Mouse (Mus musculus) limb, embryonic 12.5 days (tissue): ENCODE measurements around the gene Gm17617. TPM values are rescaled to one million over a fixed set of nuclear protein-coding genes. Genes with fewer than 3 reads are reported as not detected.
"Not testable (repeated sequence)": the region's sequence is repeated elsewhere in the genome, so short reads cannot be mapped to it uniquely, and the experiment has no call there.

ENCODE experiments used
- ATAC-seq: fragments of 200-750 bp; cut with Nextera tagmentation; 2 replicates; pipeline ENCODE4 v1.8.0; 2017; ENCODE audit warnings: low read depth, moderate TSS enrichment; ENCODE audit not compliant: insufficient number of reproducible peaks, insufficient read depth, low FRiP score, low TSS enrichment
- H3K27ac ChIP-seq: fragments of 300-500 bp; sonication (generic); 2 replicates; pipeline ENCODE4 v1.5.1; 2016; ENCODE audit warnings: mild to moderate bottlenecking, moderate library complexity
- H3K27me3 ChIP-seq: fragments of 300-500 bp; sonication (generic); 2 replicates; pipeline ENCODE4 v1.6.1; 2016; ENCODE audit warnings: mild to moderate bottlenecking, moderate library complexity
- H3K36me3 ChIP-seq: fragments of 300-500 bp; sonication (generic); 2 replicates; pipeline ENCODE4 v1.6.1; 2016; ENCODE audit warnings: mild to moderate bottlenecking, moderate library complexity
- H3K4me1 ChIP-seq: fragments of 300-500 bp; sonication (generic); replicated peaks from 2 replicates; pipeline ENCODE4 v1.6.1; 2016
- H3K4me2 ChIP-seq: fragments of 300-500 bp; sonication (generic); 2 replicates; pipeline ENCODE4 v1.6.1; 2016; ENCODE audit warnings: mild to moderate bottlenecking, moderate library complexity
- H3K4me3 ChIP-seq: fragments of 300-500 bp; sonication (generic); replicated peaks from 2 replicates; pipeline ENCODE4 v1.5.1; 2016; ENCODE audit warnings: mild to moderate bottlenecking
- H3K9ac ChIP-seq: fragments of 300-500 bp; sonication (generic); replicated peaks from 2 replicates; pipeline ENCODE4 v1.6.1; 2016; ENCODE audit warnings: mild to moderate bottlenecking, moderate library complexity
- H3K9me3 ChIP-seq: fragments of 300-500 bp; sonication (generic); 2 replicates; pipeline ENCODE4 v1.6.1; 2016; ENCODE audit warnings: mild to moderate bottlenecking, moderate library complexity
- WGBS: fragments of 180-500 bp; shearing (Covaris S2); methylation state at CpG from one replicate; pipeline ENCODE4 v1.1.7; 2016; 5-methylcytosine and 5-hydroxymethylcytosine counted together
- polyA plus RNA-seq: library from polyadenylated mRNA; unstranded; fragments of >200 nt; fragmentation: Nextera tagmentation; extraction: Ambion mirVana; gene quantifications from 2 replicates; pipeline ENCODE4 v1.2.1, GENCODE M21; 2016

The Gm17617 gene
- polyA plus RNA-seq, 1 experiment from 2014 or later, result not detected

- H3K4me2 ChIP-seq, H3K4me1 ChIP-seq, H3K36me3 ChIP-seq, H3K9me3 ChIP-seq, H3K4me3 ChIP-seq, ATAC-seq, H3K9ac ChIP-seq, H3K27me3 ChIP-seq, H3K27ac ChIP-seq: not testable (repeated sequence)
- 95% methylated on average over 3 of the region's 3 CpGs for WGBS
Measured at GRCm38 (mm10) chr13:55097841-55098240, 35.5 kb downstream of the Gm17617 start.

GRCm38 (mm10) chr13:55092588-55092987 lies 40.8 kb downstream of the Gm17617 start:
- no peak for ATAC-seq
- Histone ChIP-seq H3K27ac (no peak overlapping the region), H3K9me3 (no peaks in the 10 kb centered on the region), H3K36me3 (peaks cover 27% of the 10 kb centered on the region), H3K27me3 (no peaks in the 10 kb centered on the region), H3K4me2 (no peak overlapping the region), H3K9ac (no peak overlapping the region), H3K4me1 (no peaks in the 10 kb centered on the region), H3K4me3 (no peak overlapping the region)
- WGBS, result 94% methylated on average over 4 of the region's 4 CpGs

Other genes starting within 250 kb of the Gm17617 start
- gene Unc5a, start 184.1 kb downstream of the Gm17617 start, polyA plus RNA-seq, result 0.30 and 0.78 TPM in 2 replicates
- gene Hk3, start 112.2 kb downstream of the Gm17617 start, polyA plus RNA-seq, result 0.37 and 0.40 TPM in 2 replicates
- 30.1 TPM in 2 replicates for gene Uimc1, start 33.2 kb downstream of the Gm17617 start, polyA plus RNA-seq
- gene Zfp346, start 28.2 kb downstream of the Gm17617 start, polyA plus RNA-seq, result 27.5 and 27.7 TPM in 2 replicates
- gene Fgfr4, start 19.1 kb upstream of the Gm17617 start, polyA plus RNA-seq, result 6.1 and 7.4 TPM in 2 replicates
- gene Nsd1, start 76.2 kb upstream of the Gm17617 start, polyA plus RNA-seq, result 81.3 and 91.8 TPM in 2 replicates
- 361 and 370 TPM in 2 replicates for gene Prelid1, start 187.0 kb upstream of the Gm17617 start, polyA plus RNA-seq
- gene Rab24, start 188.4 kb upstream of the Gm17617 start, polyA plus RNA-seq, result 108 and 109 TPM in 2 replicates
- gene Mxd3, start 196.3 kb upstream of the Gm17617 start, polyA plus RNA-seq, result 33.7 and 34.9 TPM in 2 replicates
- gene Lman2, start 229.2 kb upstream of the Gm17617 start, polyA plus RNA-seq, result 92.9 and 99.8 TPM in 2 replicates
- 0.82 and 1.2 TPM in 2 replicates for gene Rgs14, start 236.2 kb upstream of the Gm17617 start, polyA plus RNA-seq